Mouse (Mus musculus): ENCODE data around the gene Lmntd1. TPM values are rescaled to one million over a fixed set of nuclear protein-coding genes. Genes with fewer than 3 reads are reported as not detected.

Gene Lmntd1
- polyA plus RNA-seq, 1 experiment from 2014 or later: 0.50 TPM

DNA sequence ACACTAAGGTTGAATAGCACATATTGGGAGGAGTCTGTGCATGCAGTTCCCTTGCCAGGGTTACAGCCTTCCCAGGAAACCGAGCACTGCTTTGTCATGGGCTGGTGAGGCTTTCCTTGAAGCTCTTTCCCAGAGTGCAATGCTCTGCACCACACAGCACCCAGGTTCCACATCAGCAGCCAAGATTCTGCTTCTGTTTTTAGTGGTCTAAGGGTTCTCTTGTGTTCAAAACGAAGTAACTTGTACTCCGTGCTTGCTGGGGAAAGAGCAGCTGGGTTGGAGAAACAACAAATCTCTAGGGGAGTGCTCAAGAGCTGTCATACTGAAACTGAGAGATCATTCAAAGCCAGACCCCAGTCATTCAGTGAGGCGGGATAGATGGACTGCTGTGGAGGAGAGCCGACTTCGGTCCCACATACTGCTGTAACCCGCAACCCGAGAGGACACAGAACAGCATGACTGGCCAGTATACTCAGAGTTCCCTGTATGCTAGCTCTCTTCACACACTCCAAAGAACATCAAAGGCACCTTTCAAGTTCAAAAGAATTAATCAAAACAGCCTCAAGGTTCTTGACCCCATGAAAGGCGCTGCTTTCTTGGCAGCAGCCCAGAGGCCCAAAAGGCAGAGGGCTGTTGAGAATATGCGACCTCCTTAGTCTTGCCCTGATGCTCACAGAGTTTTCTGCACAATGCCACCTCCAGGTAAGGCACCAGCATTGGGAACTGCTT lies 35.5 kb downstream of the Lmntd1 start:
- Histone ChIP-seq H3K27me3 (no peaks in the 10 kb centered on the region), H3K4me2 (replicated peaks) (0 out of 2 replicates have a peak overlapping the region, but pooled peaks have one; percentile 0), H3K36me3 (no peaks in the 10 kb centered on the region), H3K9me3 (no peaks in the 10 kb centered on the region), H3K4me1 (peaks cover 13% of the 10 kb centered on the region), H3K27ac (no peak overlapping the region), H3K4me3 (no peak overlapping the region), H3K9ac (no peak overlapping the region)
- WGBS: 24% methylated on average over 10 of the region's 10 CpGs
- no peak for ATAC-seq (ENCODE audit: low FRiP score, low read depth)

DNA sequence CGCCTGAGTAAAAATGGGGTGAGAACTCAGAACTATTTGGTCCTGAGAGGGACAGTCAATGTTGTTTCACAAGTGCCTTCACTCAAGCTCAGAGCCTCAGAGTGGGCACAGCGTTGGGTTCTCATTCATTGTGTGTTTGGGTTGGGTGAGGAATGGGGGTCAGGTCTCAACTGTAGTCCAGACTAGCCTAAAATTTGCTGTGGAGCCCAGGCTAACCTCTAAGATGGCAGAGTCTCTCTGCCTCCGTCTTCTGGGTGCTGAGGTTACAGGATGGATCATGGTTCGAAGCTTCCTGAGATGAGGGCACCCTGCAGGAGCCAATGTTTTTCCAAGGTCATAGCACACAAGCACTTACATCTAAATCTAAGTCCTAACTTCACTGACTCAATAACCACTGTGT lies 37.4 kb downstream of the Lmntd1 start:
- no peaks in the 10 kb centered on the region for H3K27me3 ChIP-seq
- no peaks in the 10 kb centered on the region for H3K36me3 ChIP-seq
- WGBS: 90% methylated on average over 4 of the region's 4 CpGs
- H3K4me2 ChIP-seq (replicated peaks): no peak overlapping the region
- no peak overlapping the region for H3K9ac ChIP-seq
- H3K9me3 ChIP-seq: no peaks in the 10 kb centered on the region
- peaks cover 13% of the 10 kb centered on the region for H3K4me1 ChIP-seq
- H3K4me3 ChIP-seq: no peak overlapping the region
- ATAC-seq (ENCODE audit: low FRiP score, low read depth): no peak
- H3K27ac ChIP-seq: no peak overlapping the region

DNA sequence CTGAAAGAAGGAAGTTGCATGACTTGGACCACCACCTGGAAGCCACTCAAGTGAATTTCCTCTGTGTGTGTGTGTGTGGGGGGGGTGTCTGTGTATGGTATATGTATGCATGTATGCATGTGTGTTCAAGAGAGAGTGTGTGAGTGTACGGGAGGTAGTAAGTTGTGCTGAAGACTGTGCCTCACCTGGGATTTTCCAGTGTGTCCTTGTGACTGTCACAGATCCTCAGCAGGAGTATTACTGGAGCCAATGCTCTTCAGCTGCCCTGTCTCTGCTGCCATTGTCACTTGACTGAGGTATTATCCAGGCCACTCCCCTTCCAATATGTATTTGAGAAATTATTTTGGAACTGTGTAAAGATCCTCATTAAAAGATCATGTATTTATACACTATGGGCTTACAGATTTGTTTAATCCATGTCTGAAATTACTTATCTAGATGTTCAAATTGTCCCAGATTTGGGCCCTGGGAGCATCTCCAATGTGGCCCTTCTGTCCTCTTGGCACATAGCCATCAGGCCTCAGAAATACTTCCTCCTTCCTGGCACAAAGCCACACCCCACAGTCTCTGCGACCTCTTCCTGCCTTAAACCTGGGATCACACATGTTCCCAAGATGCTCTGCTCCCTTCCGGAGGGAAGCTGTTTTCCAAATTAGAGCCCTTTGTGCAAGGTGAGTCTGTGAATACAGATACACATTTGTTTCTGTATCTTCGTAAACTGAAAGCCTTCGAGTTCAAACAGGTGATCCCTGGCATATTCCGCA lies 40.7 kb downstream of the Lmntd1 start:
- Histone ChIP-seq H3K36me3 (no peaks in the 10 kb centered on the region), H3K4me3 (no peak overlapping the region), H3K4me2 (replicated peaks) (no peak overlapping the region), H3K27ac (no peak overlapping the region), H3K27me3 (no peaks in the 10 kb centered on the region), H3K9me3 (no peaks in the 10 kb centered on the region), H3K4me1 (peaks cover 15% of the 10 kb centered on the region), H3K9ac (no peak overlapping the region)
- 75% methylated on average over 6 of the region's 6 CpGs for WGBS
- no peak for ATAC-seq (ENCODE audit: low FRiP score, low read depth)

DNA sequence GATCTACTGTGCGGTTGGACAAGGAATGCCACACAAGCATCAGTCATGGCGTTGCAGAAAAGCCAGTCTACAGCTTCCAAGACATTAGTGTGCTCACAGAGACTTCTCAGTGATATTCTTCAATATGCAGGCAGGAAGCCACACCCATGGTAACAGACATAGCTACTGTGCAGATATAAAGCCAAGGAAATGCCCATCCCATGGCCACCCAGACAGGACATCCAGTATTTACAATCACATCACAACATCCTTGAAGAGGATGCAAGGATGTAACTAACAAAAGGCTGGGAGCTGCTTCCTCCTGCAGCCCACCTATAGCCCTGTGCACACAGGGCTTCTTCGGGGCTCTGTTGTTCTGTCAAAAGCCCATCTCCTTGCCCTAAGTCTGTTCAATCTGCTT lies 45.4 kb downstream of the Lmntd1 start:
- Histone ChIP-seq H3K9me3 (0 out of 2 replicates have a peak, but pooled peaks cover under 1% of the 10 kb centered on the region), H3K4me1 (peaks cover 21% of the 10 kb centered on the region), H3K27ac (no peak overlapping the region), H3K36me3 (no peaks in the 10 kb centered on the region), H3K27me3 (no peaks in the 10 kb centered on the region), H3K4me2 (replicated peaks) (no peak overlapping the region), H3K4me3 (no peak overlapping the region), H3K9ac (no peak overlapping the region)
- 89% methylated on average over 3 of the region's 3 CpGs for WGBS
- ATAC-seq (ENCODE audit: low FRiP score, low read depth): no peak

DNA sequence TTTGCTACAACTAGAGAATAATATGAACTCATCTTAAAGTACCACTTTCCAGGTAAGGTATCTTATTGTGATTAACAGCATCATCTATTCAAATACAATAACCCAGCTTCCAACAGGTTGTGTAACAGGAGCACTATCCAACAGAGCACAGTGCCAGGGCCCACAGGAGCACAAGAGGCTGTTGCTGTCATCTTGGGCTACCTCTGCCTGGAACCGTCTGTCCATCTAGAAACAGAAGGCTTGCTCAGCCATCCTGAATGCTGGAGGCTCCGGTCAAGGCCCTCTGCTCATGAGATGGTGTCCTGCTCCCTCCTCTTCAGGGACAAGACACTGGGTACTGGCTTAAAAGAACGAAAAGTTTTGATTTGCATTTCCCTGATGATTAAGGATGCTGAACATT lies 46.3 kb downstream of the Lmntd1 start:
- H3K27ac ChIP-seq: no peak overlapping the region
- no peaks in the 10 kb centered on the region for H3K36me3 ChIP-seq
- peaks cover 21% of the 10 kb centered on the region for H3K4me1 ChIP-seq
- H3K4me2 ChIP-seq (replicated peaks): no peak overlapping the region
- H3K9me3 ChIP-seq: 0 out of 2 replicates have a peak, but pooled peaks cover 3% of the 10 kb centered on the region
- whole genome bisulfite sequencing: 91% methylated on average over 3 of the region's 3 CpGs
- H3K9ac ChIP-seq: no peak overlapping the region
- no peak overlapping the region for H3K4me3 ChIP-seq
- no peaks in the 10 kb centered on the region for H3K27me3 ChIP-seq
- no peak for ATAC-seq (ENCODE audit: low FRiP score, low read depth)

DNA sequence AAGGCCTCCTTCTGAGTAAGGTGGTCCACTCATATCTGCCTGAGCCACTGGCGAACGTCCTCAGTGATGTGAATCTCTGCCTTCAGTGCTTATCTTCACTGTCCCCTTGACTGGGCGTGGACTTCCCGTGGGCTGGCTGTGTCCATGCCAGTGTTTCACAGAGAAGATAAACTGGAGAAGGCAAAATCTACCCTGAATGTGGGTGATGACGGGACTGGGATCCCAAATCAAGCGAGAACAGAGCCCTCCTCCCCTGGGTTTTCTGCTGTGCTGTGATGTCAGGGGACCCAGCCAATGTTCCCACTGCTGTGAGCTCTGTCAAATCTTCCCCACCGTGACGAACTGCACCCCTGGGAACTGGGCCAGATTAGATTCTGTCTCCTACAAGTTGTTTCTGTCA lies 46.8 kb downstream of the Lmntd1 start:
- H3K27me3 ChIP-seq: no peaks in the 10 kb centered on the region

GRCm38 (mm10) chr6:145565663-145566062 lies 48.5 kb downstream of the Lmntd1 start:
- Histone ChIP-seq H3K27ac (no peak overlapping the region), H3K4me2 (replicated peaks) (no peak overlapping the region), H3K4me1 (peaks cover 21% of the 10 kb centered on the region), H3K36me3 (no peaks in the 10 kb centered on the region), H3K9me3 (0 out of 2 replicates have a peak, but pooled peaks cover 3% of the 10 kb centered on the region), H3K4me3 (no peak overlapping the region), H3K9ac (no peak overlapping the region), H3K27me3 (no peaks in the 10 kb centered on the region)
- WGBS: 87% methylated on average over 5 of the region's 5 CpGs
- ATAC-seq (ENCODE audit: low FRiP score, low read depth): no peak

More for the DNA sequence above, 46.8 kb downstream of the Lmntd1 start:
- no peak overlapping the region for H3K4me2 ChIP-seq (replicated peaks)
- 0 out of 2 replicates have a peak, but pooled peaks cover 3% of the 10 kb centered on the region for H3K9me3 ChIP-seq
- H3K4me3 ChIP-seq: no peak overlapping the region
- H3K9ac ChIP-seq: no peak overlapping the region
- WGBS: 84% methylated on average over 8 of the region's 8 CpGs
- no peaks in the 10 kb centered on the region for H3K36me3 ChIP-seq
- ATAC-seq (ENCODE audit: low FRiP score, low read depth): no peak
- peaks cover 21% of the 10 kb centered on the region for H3K4me1 ChIP-seq
- no peak overlapping the region for H3K27ac ChIP-seq

DNA sequence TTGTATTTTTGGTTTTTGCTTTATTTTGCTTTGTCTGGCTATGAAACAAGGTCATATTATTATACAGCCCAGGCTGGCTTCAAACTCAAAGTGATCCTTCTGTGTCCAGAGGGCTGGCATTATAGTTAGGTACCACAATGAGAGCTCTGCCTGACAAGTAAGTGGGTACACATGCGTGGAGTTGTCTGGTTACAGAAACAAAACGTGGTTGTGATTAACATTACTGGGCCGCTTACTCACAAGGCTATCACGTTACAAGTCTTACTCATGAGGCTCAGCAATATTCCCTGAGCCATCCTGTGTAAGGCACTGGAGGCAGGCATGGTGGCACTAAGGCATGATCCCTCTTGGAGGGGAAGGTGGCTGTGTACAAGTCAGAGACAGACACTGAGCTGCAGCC lies 49.4 kb downstream of the Lmntd1 start:
- Histone ChIP-seq H3K4me3 (no peak overlapping the region), H3K27me3 (no peaks in the 10 kb centered on the region), H3K9ac (no peak overlapping the region), H3K4me2 (replicated peaks) (no peak overlapping the region), H3K9me3 (0 out of 2 replicates have a peak, but pooled peaks cover 3% of the 10 kb centered on the region), H3K4me1 (peaks cover 21% of the 10 kb centered on the region), H3K36me3 (no peaks in the 10 kb centered on the region), H3K27ac (no peak overlapping the region; the same call in 1 of the 2 replicates)
- peak; percentile 40; the same call in 1 of the 2 replicates for ATAC-seq (ENCODE audit: low FRiP score, low read depth)
- WGBS: 12% methylated on average over 4 of the region's 4 CpGs

- no peaks in the 10 kb centered on the region for H3K36me3 ChIP-seq
- H3K4me2 ChIP-seq (replicated peaks): no peak overlapping the region
- H3K27me3 ChIP-seq: no peaks in the 10 kb centered on the region
- 85% methylated on average over 15 of the region's 15 CpGs for WGBS
- H3K9ac ChIP-seq: no peak overlapping the region
- H3K9me3 ChIP-seq: 0 out of 2 replicates have a peak, but pooled peaks cover 5% of the 10 kb centered on the region
- no peak overlapping the region for H3K27ac ChIP-seq
- no peak for ATAC-seq (ENCODE audit: low FRiP score, low read depth)
- no peaks in the 10 kb centered on the region for H3K4me1 ChIP-seq
- H3K4me3 ChIP-seq: no peak overlapping the region
These were observed 56.8 kb downstream of the Lmntd1 start for GRCm38 (mm10) chr6:145557059-145557992.

DNA sequence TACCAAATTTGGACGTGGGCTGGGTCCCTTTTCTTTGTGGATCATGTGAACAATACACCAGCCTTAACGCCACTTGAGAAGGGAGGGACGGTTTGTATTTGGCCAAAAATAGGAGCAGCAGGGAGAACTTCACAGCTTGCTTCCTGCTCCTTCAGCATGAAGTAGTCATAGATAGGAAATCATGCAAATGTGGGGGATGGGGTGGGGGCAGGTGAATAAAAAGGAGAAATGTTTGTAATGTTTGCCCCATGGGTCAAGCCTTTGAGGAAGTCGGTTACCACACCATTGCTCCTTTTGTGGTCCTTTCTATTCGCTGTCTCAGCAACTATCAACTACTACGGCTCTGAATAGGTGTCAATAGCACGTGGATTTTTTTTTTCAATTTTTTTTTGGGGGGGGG lies 60.9 kb downstream of the Lmntd1 start:
- no peak overlapping the region for H3K27ac ChIP-seq
- no peaks in the 10 kb centered on the region for H3K36me3 ChIP-seq
- no peak overlapping the region for H3K4me2 ChIP-seq (replicated peaks)
- no peak overlapping the region for H3K9ac ChIP-seq
- ATAC-seq (ENCODE audit: low FRiP score, low read depth): no peak
- WGBS: 80% methylated on average over 7 of the region's 7 CpGs
- H3K27me3 ChIP-seq: no peaks in the 10 kb centered on the region
- no peak overlapping the region for H3K4me3 ChIP-seq
- no peaks in the 10 kb centered on the region for H3K4me1 ChIP-seq
- H3K9me3 ChIP-seq: 0 out of 2 replicates have a peak, but pooled peaks cover under 1% of the 10 kb centered on the region

GRCm38 (mm10) chr6:145552817-145553216 lies 61.3 kb downstream of the Lmntd1 start:
- no peak for ATAC-seq (ENCODE audit: low FRiP score, low read depth)
- H3K36me3 ChIP-seq: no peaks in the 10 kb centered on the region
- no peaks in the 10 kb centered on the region for H3K9me3 ChIP-seq
- no peak overlapping the region for H3K4me2 ChIP-seq (replicated peaks)
- H3K27me3 ChIP-seq: no peaks in the 10 kb centered on the region
- WGBS: 94% methylated on average over 3 of the region's 3 CpGs
- no peaks in the 10 kb centered on the region for H3K4me1 ChIP-seq
- H3K4me3 ChIP-seq: no peak overlapping the region
- no peak overlapping the region for H3K27ac ChIP-seq
- H3K9ac ChIP-seq: no peak overlapping the region
